Mouse (Mus musculus) lung, adult 2 months (tissue): ENCODE measurements around the gene Gprc5b.

Source experiments
- CTCF ChIP-seq: fragments of 200-500 bp; IDR thresholded peaks from 2 replicates; pipeline ENCODE4 v1.5.1; 2011; ENCODE audit warnings: mild to moderate bottlenecking, low read length, control low read depth; ENCODE audit not compliant: insufficient read depth
- POLR2A ChIP-seq: fragments of 200-500 bp; IDR thresholded peaks from 2 replicates; pipeline ENCODE4 v1.6.1; 2011; ENCODE audit warnings: low read depth, mild to moderate bottlenecking, control low read depth, low read length, borderline replicate concordance; ENCODE audit errors: extremely low read depth

DNA sequence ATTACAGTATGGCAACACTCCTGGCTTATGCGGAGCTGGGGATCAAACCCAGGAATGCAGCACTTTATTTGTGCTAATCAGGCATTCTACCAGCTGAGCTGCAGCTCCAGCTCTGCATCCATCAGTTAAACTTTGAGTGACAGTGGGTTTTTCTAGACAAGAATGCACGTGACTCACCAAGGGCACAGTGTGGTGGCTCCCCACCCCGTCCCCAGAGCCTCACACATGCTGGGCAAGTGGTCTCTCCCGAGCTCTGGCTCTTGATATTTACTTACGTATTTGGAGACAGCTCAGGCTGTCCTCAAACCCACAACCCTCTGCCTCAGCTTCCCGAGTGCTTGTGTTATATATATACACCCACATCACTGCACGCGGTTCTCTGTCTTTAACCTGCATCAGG, 66.1 kb downstream of the Gprc5b start:
- TF ChIP-seq CTCF (no peak), POLR2A (no peak)
